Mouse (Mus musculus) layer of hippocampus, adult 18-20 months (tissue): ENCODE results near the gene Gramd4. TPM values are rescaled to one million over a fixed set of nuclear protein-coding genes. Genes with fewer than 3 reads are reported as not detected.

ENCODE experiments used
- DNase-seq, 2 experiments: peaks; one replicate each; pipeline ENCODE4 v3.0.0; 2022; ENCODE audit warnings: low spot score in 2 of 2
- long read RNA-seq: library from polyadenylated mRNA; stranded (forward); transcript quantifications from one replicate; pipeline ENCODE4 v2.0.0, GENCODE M21; 2021
- total RNA-seq, 2 experiments: library from RNA; stranded (reverse); gene quantifications; 2 replicates each; pipeline ENCODE4 v1.2.3; 2021

Gene Gramd4
- total RNA-seq, result 10 to 100 TPM; 30.7 to 34.5 TPM
- long read RNA-seq, partial matches to known transcripts, result 5 of 49 reads
- long read RNA-seq, other reads (novel, unspliced or antisense), result 44 of 49 reads

GRCm38 (mm10) chr15:86057413-86057812 is at the start of gene Gramd4:
Gramd4 (plus strand) TSS chr15:86057695.
- DNase-seq, result no peak

- DNase-seq, result no peak
Measured at GRCm38 (mm10) chr15:86013130-86013529, 44.4 kb upstream of the Gramd4 start.

GRCm38 (mm10) chr15:86013656-86014055 is 43.8 kb upstream of the Gramd4 start:
- no peak for DNase-seq

GRCm38 (mm10) chr15:86015026-86015425 is 42.5 kb upstream of the Gramd4 start:
- no peak for DNase-seq

GRCm38 (mm10) chr15:86015860-86016541 is 41.5 kb upstream of the Gramd4 start:
- DNase-seq, result peak in 1 of 2 experiments; percentile 17

- no peak for DNase-seq
Measured at GRCm38 (mm10) chr15:86017336-86017735, 40.2 kb upstream of the Gramd4 start.

GRCm38 (mm10) chr15:86018753-86019512 is 38.6 kb upstream of the Gramd4 start:
- no peak for DNase-seq

- DNase-seq, result no peak
Measured at GRCm38 (mm10) chr15:86020008-86020407, 37.5 kb upstream of the Gramd4 start.

GRCm38 (mm10) chr15:86021301-86021700 is 36.2 kb upstream of the Gramd4 start:
- no peak for DNase-seq

GRCm38 (mm10) chr15:86021971-86022370 is 35.5 kb upstream of the Gramd4 start:
- no peak for DNase-seq

- no peak for DNase-seq
Measured at GRCm38 (mm10) chr15:86027871-86028270, 29.6 kb upstream of the Gramd4 start.

- no peak for DNase-seq
Measured at GRCm38 (mm10) chr15:86029981-86030380, 27.5 kb upstream of the Gramd4 start.

- DNase-seq, result no peak
Measured at GRCm38 (mm10) chr15:86032811-86033190, 24.7 kb upstream of the Gramd4 start.

- DNase-seq, result no peak
Measured at GRCm38 (mm10) chr15:86033191-86033841, 24.2 kb upstream of the Gramd4 start, which contains the start of gene Celsr1. Celsr1 (minus strand) TSS chr15:86033777.

GRCm38 (mm10) chr15:86034021-86034523 is 23.4 kb upstream of the Gramd4 start:
- DNase-seq, result no peak

- no peak for DNase-seq
Measured at GRCm38 (mm10) chr15:86034781-86035360, 22.6 kb upstream of the Gramd4 start.

GRCm38 (mm10) chr15:86035913-86036312 is 21.6 kb upstream of the Gramd4 start:
- DNase-seq, result no peak

GRCm38 (mm10) chr15:86038802-86039201 is 18.7 kb upstream of the Gramd4 start:
- peak; percentile 55 to 66 for DNase-seq

GRCm38 (mm10) chr15:86041421-86041820 is 16.1 kb upstream of the Gramd4 start:
- no peak for DNase-seq

GRCm38 (mm10) chr15:86042364-86042763 is 15.1 kb upstream of the Gramd4 start:
- DNase-seq, result no peak

- no peak for DNase-seq
Measured at GRCm38 (mm10) chr15:86049510-86049909, 8.0 kb upstream of the Gramd4 start.
